Mouse (Mus musculus) lung, postnatal 0 days (tissue): ENCODE measurements at regions not wholly inside any gene's neighbourhood (a gene's known extent, or its start where the extent isn't known, plus 50 kb on each side); places are given as distances from the start of the nearest gene placed in this dataset.

ENCODE experiments used
- ATAC-seq: fragments of 200-750 bp; cut with Nextera tagmentation; 2 replicates; pipeline ENCODE4 v1.8.0; 2017; ENCODE audit warnings: moderate library complexity
- DNase-seq: peaks from one replicate; pipeline ENCODE4 v3.0.0-alpha.2; 2016; ENCODE audit warnings: low spot score
- H3K27ac ChIP-seq: fragments of 300-500 bp; sonication (generic); 2 replicates; pipeline ENCODE4 v1.5.1; 2014; ENCODE audit warnings: antibody characterized with exemption, mild to moderate bottlenecking, low read length, mixed read lengths
- H3K27me3 ChIP-seq: fragments of 300-500 bp; sonication (generic); replicated peaks from 2 replicates; pipeline ENCODE4 v1.6.1; 2014; ENCODE audit warnings: low read length, mixed read lengths; ENCODE audit not compliant: insufficient read depth
- H3K36me3 ChIP-seq: fragments of 300-500 bp; sonication (generic); 2 replicates; pipeline ENCODE4 v1.6.1; 2014; ENCODE audit warnings: low read length, mixed read lengths; ENCODE audit not compliant: insufficient read depth
- H3K4me1 ChIP-seq: fragments of 300-500 bp; sonication (generic); 2 replicates; pipeline ENCODE4 v1.6.1; 2014; ENCODE audit warnings: antibody characterized with exemption, low read depth, low read length, mixed read lengths; ENCODE audit not compliant: insufficient read depth
- H3K4me2 ChIP-seq: fragments of 300-500 bp; sonication (generic); replicated peaks from 2 replicates; pipeline ENCODE4 v1.6.1; 2014; ENCODE audit warnings: low read depth, mild to moderate bottlenecking, low read length, moderate library complexity, mixed read lengths
- H3K4me3 ChIP-seq: fragments of 300-500 bp; sonication (generic); 2 replicates; pipeline ENCODE4 v1.5.1; 2014; ENCODE audit warnings: low read depth, low read length
- H3K9ac ChIP-seq: fragments of 300-500 bp; sonication (generic); replicated peaks from 2 replicates; pipeline ENCODE4 v1.6.1; 2014; ENCODE audit warnings: low read depth, mild to moderate bottlenecking
- H3K9me3 ChIP-seq: fragments of 300-500 bp; sonication (generic); 2 replicates; pipeline ENCODE4 v1.6.1; 2016; ENCODE audit warnings: low read length, mixed read lengths
- CTCF ChIP-seq: IDR thresholded peaks from 2 replicates; pipeline ENCODE4 v1.5.1; 2016; ENCODE audit warnings: antibody characterized with exemption, mild to moderate bottlenecking
- EP300 ChIP-seq: IDR thresholded peaks from 2 replicates; pipeline ENCODE4 v1.6.1; 2016; ENCODE audit warnings: antibody characterized with exemption, mild to moderate bottlenecking, control low read depth
- WGBS: fragments of 180-500 bp; shearing (Covaris S2); extraction: QIAGEN DNeasy Blood & Tissue Kit; methylation state at CpG from one replicate; pipeline ENCODE4 v1.1.7; 2014; 5-methylcytosine and 5-hydroxymethylcytosine counted together

DNA sequence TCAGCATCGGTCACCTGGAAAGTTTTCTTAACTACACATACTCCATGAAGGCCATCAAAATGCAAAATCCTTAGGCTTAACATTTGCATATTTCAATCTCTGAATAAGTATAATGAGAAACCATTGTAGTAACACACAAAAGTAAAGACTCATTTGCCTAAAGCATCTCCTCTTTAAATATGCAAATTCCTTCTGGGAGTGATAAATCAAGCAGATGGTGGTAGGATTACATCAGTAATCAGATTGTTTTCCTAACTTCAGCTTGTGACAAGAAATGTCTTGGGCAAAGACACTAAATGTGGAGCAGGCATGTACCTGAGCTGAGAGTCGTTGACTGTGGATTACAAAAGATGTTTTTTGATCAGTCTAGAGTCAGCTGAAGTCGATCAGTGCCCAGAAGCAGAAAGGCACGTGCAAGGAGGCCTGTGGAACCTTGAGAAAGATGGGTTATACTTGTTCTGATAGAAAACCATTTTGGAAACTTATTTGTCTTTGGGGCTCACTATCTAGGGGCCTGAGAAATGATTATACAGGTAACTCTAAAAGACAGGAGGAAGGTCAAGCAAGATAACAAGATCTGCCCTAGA lies 615.5 kb upstream of the A1bg start:
- Histone ChIP-seq H3K4me2 (no peak overlapping the region), H3K4me3 (no peak overlapping the region), H3K4me1 (peaks cover 5% of the 10 kb centered on the region; the same call in 1 of the 2 replicates), H3K27ac (no peak overlapping the region), H3K9ac (no peak overlapping the region), H3K9me3 (no peaks in the 10 kb centered on the region), H3K27me3 (no peaks in the 10 kb centered on the region), H3K36me3 (no peaks in the 10 kb centered on the region)
- ATAC-seq (no peak), DNase-seq (no peak)
- no peak for TF ChIP-seq CTCF
- TF ChIP-seq EP300: no peak
- 69% methylated on average over 4 of the region's 4 CpGs for WGBS

DNA sequence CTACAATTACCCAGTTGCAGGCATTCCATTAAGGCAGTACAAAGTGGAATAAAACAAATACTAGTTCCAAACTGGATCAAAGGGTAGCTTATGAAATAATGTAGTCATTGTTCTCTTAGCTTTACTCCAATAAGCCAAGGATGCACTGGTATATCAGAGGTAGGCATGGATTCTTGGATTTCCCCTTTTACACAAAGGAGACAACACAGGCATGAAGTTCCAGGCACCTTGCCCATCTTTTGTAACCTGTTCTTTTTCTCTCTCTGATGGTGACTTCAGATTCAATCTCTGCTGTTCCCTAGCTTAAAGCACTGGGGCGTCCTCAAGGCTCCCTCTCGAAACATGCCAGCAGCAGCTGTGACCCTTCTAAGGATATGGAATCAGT lies 613.5 kb upstream of the A1bg start:
- Histone ChIP-seq H3K4me2 (no peak overlapping the region), H3K4me1 (peaks cover 5% of the 10 kb centered on the region; the same call in 1 of the 2 replicates), H3K4me3 (no peak overlapping the region), H3K27ac (no peak overlapping the region), H3K27me3 (no peaks in the 10 kb centered on the region), H3K36me3 (no peaks in the 10 kb centered on the region), H3K9ac (no peak overlapping the region), H3K9me3 (no peaks in the 10 kb centered on the region)
- no peak for TF ChIP-seq CTCF
- TF ChIP-seq EP300: no peak
- DNase-seq (no peak), ATAC-seq (no peak)
- WGBS: 88% methylated on average over 2 of the region's 2 CpGs

DNA sequence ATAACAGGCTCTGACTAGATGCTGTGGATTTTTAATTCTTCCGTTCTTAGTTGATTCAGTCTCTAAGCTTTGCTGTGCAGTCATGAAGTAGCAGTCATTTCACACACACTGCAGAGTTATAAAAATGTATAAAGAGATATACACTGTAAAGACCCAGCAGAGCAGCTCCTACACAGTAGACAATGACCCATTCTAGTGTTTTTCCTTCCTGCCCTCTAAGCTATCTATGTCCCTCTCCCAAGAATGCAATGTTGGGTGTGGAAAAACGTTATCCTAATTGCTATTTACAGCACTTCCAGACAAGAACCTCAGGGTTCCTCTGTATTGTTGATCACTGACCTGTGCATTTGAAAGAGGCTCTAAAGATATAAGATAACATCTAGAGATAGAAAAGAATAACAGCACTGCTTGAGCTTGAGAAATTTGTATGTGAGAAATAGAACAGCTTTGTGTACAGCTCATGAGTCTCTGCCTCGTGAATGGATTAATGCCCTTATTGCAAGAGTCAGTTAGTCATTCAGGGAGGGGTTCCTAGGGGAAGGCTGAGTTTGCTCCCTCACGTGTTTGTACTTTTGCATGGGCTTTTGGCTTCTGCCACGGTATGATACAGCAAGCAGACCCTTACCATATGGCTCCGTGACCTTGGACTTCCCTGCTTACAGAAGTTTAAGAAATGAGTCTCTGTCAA lies 613.0 kb upstream of the A1bg start:
- WGBS: 28% methylated on average over 6 of the region's 6 CpGs
- Histone ChIP-seq H3K4me1 (peaks cover 5% of the 10 kb centered on the region; the same call in 1 of the 2 replicates), H3K9me3 (no peaks in the 10 kb centered on the region), H3K27me3 (no peaks in the 10 kb centered on the region), H3K36me3 (no peaks in the 10 kb centered on the region), H3K9ac (no peak overlapping the region), H3K27ac (no peak overlapping the region), H3K4me2 (no peak overlapping the region), H3K4me3 (no peak overlapping the region)
- TF ChIP-seq EP300: no peak
- TF ChIP-seq CTCF: no peak
- DNase-seq (no peak), ATAC-seq (no peak)

DNA sequence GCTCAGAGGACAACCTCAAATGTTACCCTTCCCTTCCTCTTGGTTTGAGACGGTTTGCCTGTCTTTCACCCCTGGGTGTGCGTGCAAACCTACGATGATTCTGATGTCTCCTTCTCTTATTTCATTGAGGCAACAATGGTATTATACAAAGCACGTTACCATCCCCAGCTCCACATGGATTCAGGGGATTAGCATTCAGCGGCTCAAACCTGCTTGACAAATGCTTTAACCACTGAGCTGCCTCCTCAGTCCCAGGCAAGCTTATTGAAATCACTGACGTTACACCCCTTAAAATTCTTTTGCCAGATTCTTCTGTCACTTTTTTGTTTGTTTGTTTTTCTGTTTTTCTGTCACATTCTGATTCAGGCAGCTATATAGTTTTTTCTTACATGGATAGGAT lies 612.4 kb upstream of the A1bg start:
- Histone ChIP-seq H3K4me2 (no peak overlapping the region), H3K4me1 (peaks cover 5% of the 10 kb centered on the region; the same call in 1 of the 2 replicates), H3K4me3 (no peak overlapping the region), H3K27me3 (no peaks in the 10 kb centered on the region), H3K9me3 (no peaks in the 10 kb centered on the region), H3K9ac (no peak overlapping the region), H3K27ac (no peak overlapping the region), H3K36me3 (no peaks in the 10 kb centered on the region)
- no peak for DNase-seq
- no peak for ATAC-seq
- TF ChIP-seq CTCF: no peak
- no peak for TF ChIP-seq EP300
- WGBS: 57% methylated on average over 6 of the region's 6 CpGs

DNA sequence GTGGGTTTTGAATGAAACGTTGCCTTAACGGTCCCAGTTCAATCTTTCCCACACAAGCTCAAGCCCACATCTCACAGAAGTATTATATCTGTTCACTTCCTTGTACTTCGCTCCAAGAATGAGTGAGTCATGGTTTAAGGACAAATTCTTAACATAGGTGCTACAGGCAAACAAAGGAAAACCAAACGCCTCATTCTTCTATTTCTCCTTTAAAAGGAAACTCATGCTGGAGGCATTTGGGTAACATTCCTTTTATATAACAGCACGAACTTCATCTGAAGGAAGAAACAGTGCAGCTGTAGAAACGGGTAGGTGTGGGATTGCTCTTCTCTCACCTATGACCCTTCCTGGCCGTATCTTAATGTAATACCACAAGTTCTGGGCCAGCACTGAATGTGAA lies 610.0 kb upstream of the A1bg start:
- H3K4me2 ChIP-seq: 0 out of 2 replicates have a peak overlapping the region, but pooled peaks have one; percentile 11
- H3K9ac ChIP-seq: no peak overlapping the region
- no peaks in the 10 kb centered on the region for H3K27me3 ChIP-seq
- no peaks in the 10 kb centered on the region for H3K9me3 ChIP-seq
- DNase-seq (peak; percentile 87), ATAC-seq (peak; percentile 91)
- H3K4me1 ChIP-seq: peaks cover 5% of the 10 kb centered on the region; the same call in 1 of the 2 replicates
- no peak overlapping the region for H3K4me3 ChIP-seq
- TF ChIP-seq CTCF: no peak
- TF ChIP-seq EP300: peak; percentile 99
- no peaks in the 10 kb centered on the region for H3K36me3 ChIP-seq
- H3K27ac ChIP-seq: peak overlapping the region; percentile 38; the same call in 1 of the 2 replicates
- WGBS: 52% methylated on average over 7 of the region's 7 CpGs

DNA sequence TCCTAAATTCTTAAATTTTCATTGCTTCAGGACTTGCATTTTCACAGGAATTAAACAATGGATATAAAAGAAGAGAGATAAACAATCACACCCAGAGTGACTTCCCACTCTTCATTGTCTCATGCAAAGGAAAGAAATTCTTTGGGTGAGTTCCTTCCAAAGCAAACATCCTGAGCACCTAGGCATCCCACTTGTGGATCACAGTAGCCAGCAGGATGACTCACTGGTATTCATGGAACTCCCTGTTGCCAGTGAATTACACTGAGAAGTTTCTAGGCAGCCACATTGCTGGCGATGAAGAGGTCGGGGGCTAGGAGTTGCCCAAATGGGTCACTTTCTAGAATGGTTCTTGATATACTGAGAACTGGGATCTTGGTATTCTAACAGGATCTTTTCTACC lies 609.2 kb upstream of the A1bg start:
- H3K27ac ChIP-seq: peak overlapping the region; percentile 27; the same call in 1 of the 2 replicates
- no peak overlapping the region for H3K4me2 ChIP-seq
- H3K4me3 ChIP-seq: no peak overlapping the region
- no peaks in the 10 kb centered on the region for H3K36me3 ChIP-seq
- ATAC-seq: peak; percentile 80
- H3K9me3 ChIP-seq: no peaks in the 10 kb centered on the region
- H3K9ac ChIP-seq: no peak overlapping the region
- no peak for TF ChIP-seq CTCF
- TF ChIP-seq EP300: peak; percentile 94
- H3K4me1 ChIP-seq: peaks cover 5% of the 10 kb centered on the region; the same call in 1 of the 2 replicates
- no peaks in the 10 kb centered on the region for H3K27me3 ChIP-seq
- peak; percentile 66 for DNase-seq
- 55% methylated on average over 2 of the region's 2 CpGs for WGBS
